Mouse (Mus musculus) layer of hippocampus, postnatal 25 days (tissue): ENCODE measurements around the gene Wnt7b. TPM values are rescaled to one million over a fixed set of nuclear protein-coding genes. Genes with fewer than 3 reads are reported as not detected.

Experiments
- DNase-seq, 2 experiments: peaks; one replicate each; pipeline ENCODE4 v3.0.0; 2022; ENCODE audit warnings: mixed read lengths in 2 of 2, low spot score in 1 of 2; ENCODE audit errors: extremely low spot score in 1 of 2
- total RNA-seq, 2 experiments: library from RNA; stranded (reverse); gene quantifications; 2 replicates each; pipeline ENCODE4 v1.2.3; 2021

Gene Wnt7b
- 10 to 100 TPM; 45.3 to 46.9 TPM for total RNA-seq

GRCm38 (mm10) chr15:85582356-85582910 is at the start of gene Wnt7b:
TSS of gene Wnt7b (minus strand) at chr15:85582473.
- no peak for DNase-seq

GRCm38 (mm10) chr15:85631591-85631990 is 49.3 kb upstream of the Wnt7b start:
- no peak for DNase-seq

GRCm38 (mm10) chr15:85629924-85630545 is 47.8 kb upstream of the Wnt7b start:
- DNase-seq, result no peak

- peak; percentile 62 for DNase-seq
Observed at GRCm38 (mm10) chr15:85625666-85626279, 43.5 kb upstream of the Wnt7b start.

- DNase-seq, result no peak
Observed at GRCm38 (mm10) chr15:85622213-85622612, 39.9 kb upstream of the Wnt7b start.

- no peak for DNase-seq
Observed at GRCm38 (mm10) chr15:85615537-85616100, 33.3 kb upstream of the Wnt7b start.

- no peak for DNase-seq
Observed at GRCm38 (mm10) chr15:85615075-85615474, 32.8 kb upstream of the Wnt7b start.

- peak in 1 of 2 experiments; percentile 54 for DNase-seq
Observed at GRCm38 (mm10) chr15:85613358-85614266, 31.3 kb upstream of the Wnt7b start.

- peak in 1 of 2 experiments; percentile 58 for DNase-seq
Observed at GRCm38 (mm10) chr15:85612660-85613357, 30.5 kb upstream of the Wnt7b start.

GRCm38 (mm10) chr15:85611701-85612520 is 29.6 kb upstream of the Wnt7b start:
- no peak for DNase-seq

GRCm38 (mm10) chr15:85610618-85611218 is 28.4 kb upstream of the Wnt7b start:
- DNase-seq, result peak in 1 of 2 experiments; percentile 68

- no peak for DNase-seq
Observed at GRCm38 (mm10) chr15:85610120-85610519, 27.8 kb upstream of the Wnt7b start.

- no peak for DNase-seq
Observed at GRCm38 (mm10) chr15:85609266-85610004, 27.2 kb upstream of the Wnt7b start.

GRCm38 (mm10) chr15:85605962-85606610 is 23.8 kb upstream of the Wnt7b start:
- DNase-seq, result no peak

- DNase-seq, result no peak
Observed at GRCm38 (mm10) chr15:85604938-85605337, 22.7 kb upstream of the Wnt7b start.

GRCm38 (mm10) chr15:85604507-85604906 is 22.2 kb upstream of the Wnt7b start:
- DNase-seq, result no peak

GRCm38 (mm10) chr15:85603422-85603821 is 21.1 kb upstream of the Wnt7b start:
- DNase-seq, result no peak
